Mouse (Mus musculus) embryonic facial prominence, embryonic 15.5 days (tissue): ENCODE measurements around the gene Rpain. TPM values are rescaled to one million over a fixed set of nuclear protein-coding genes. Genes with fewer than 3 reads are reported as not detected.

Source experiments
- polyA plus RNA-seq: library from polyadenylated mRNA; unstranded; fragments of >200 nt; fragmentation: Nextera tagmentation; extraction: Ambion mirVana; gene quantifications from 2 replicates; pipeline ENCODE4 v1.2.1, GENCODE M21; 2015

Gene Rpain
- polyA plus RNA-seq, 1 experiment from 2014 or later = 78.6 TPM

Other genes with a start within 250 kb of the Rpain start
- gene Zfp3, start 206.0 kb upstream of the Rpain start, polyA plus RNA-seq = 7.1 and 7.2 TPM in 2 replicates
- gene Scimp, start 157.6 kb upstream of the Rpain start, polyA plus RNA-seq = 0.46 TPM in 1 of 2 replicates, not detected in the other
- gene Rabep1, start 125.4 kb upstream of the Rpain start, polyA plus RNA-seq = 34.7 and 35.1 TPM in 2 replicates
- 115 and 119 TPM in 2 replicates for gene Nup88, start 240 bp upstream of the Rpain start, polyA plus RNA-seq
- 209 and 213 TPM in 2 replicates for gene C1qbp, start 12.8 kb downstream of the Rpain start, polyA plus RNA-seq
- gene Dhx33, start 34.2 kb downstream of the Rpain start, polyA plus RNA-seq = 16.5 and 17.7 TPM in 2 replicates
- 42.3 TPM in 2 replicates for gene Mis12, start 49.4 kb downstream of the Rpain start, polyA plus RNA-seq
- gene Derl2, start 49.6 kb downstream of the Rpain start, polyA plus RNA-seq = 40.5 and 43.5 TPM in 2 replicates
- gene 6330403K07Rik, start 63.3 kb downstream of the Rpain start, polyA plus RNA-seq = 160 and 169 TPM in 2 replicates
- 0.21 and 0.23 TPM in 2 replicates for gene Nlrp1a, start 174.5 kb downstream of the Rpain start, polyA plus RNA-seq